Mouse (Mus musculus) liver, embryonic 13.5 days (tissue): ENCODE results near the gene 5730455P16Rik. TPM values are rescaled to one million over a fixed set of nuclear protein-coding genes. Genes with fewer than 3 reads are reported as not detected.

Experiments used
- ATAC-seq: fragments of 200-750 bp; cut with Nextera tagmentation; 2 replicates; pipeline ENCODE4 v1.8.0; 2017; ENCODE audit warnings: low read depth, mild to moderate bottlenecking, moderate number of reproducible peaks, moderate library complexity
- DNase-seq: peaks from one replicate; pipeline ENCODE4 v3.0.0; 2022
- H3K27ac ChIP-seq: fragments of 300-500 bp; sonication (generic); 2 replicates; pipeline ENCODE4 v1.5.1; 2015; ENCODE audit warnings: moderate library complexity, mild to moderate bottlenecking, inconsistent platforms
- H3K27me3 ChIP-seq: fragments of 300-500 bp; sonication (generic); 2 replicates; pipeline ENCODE4 v1.6.1; 2015; ENCODE audit warnings: mild to moderate bottlenecking, inconsistent platforms
- H3K36me3 ChIP-seq: fragments of 300-500 bp; sonication (generic); 2 replicates; pipeline ENCODE4 v1.6.1; 2015; ENCODE audit warnings: mild to moderate bottlenecking, inconsistent platforms
- H3K4me1 ChIP-seq: fragments of 300-500 bp; sonication (generic); replicated peaks from 2 replicates; pipeline ENCODE4 v1.6.1; 2015; ENCODE audit warnings: inconsistent platforms
- H3K4me2 ChIP-seq: fragments of 300-500 bp; sonication (generic); 2 replicates; pipeline ENCODE4 v1.6.1; 2015; ENCODE audit warnings: inconsistent platforms, mild to moderate bottlenecking, moderate library complexity
- H3K4me3 ChIP-seq: fragments of 300-500 bp; sonication (generic); replicated peaks from 2 replicates; pipeline ENCODE4 v1.5.1; 2015; ENCODE audit warnings: mild to moderate bottlenecking, inconsistent platforms
- H3K9ac ChIP-seq: fragments of 300-500 bp; sonication (generic); 2 replicates; pipeline ENCODE4 v1.6.1; 2015; ENCODE audit warnings: mild to moderate bottlenecking, inconsistent platforms
- H3K9me3 ChIP-seq: fragments of 300-500 bp; sonication (generic); replicated peaks from 2 replicates; pipeline ENCODE4 v1.6.1; 2016; ENCODE audit warnings: inconsistent platforms
- WGBS: fragments of 180-500 bp; shearing (Covaris S2); methylation state at CpG from one replicate; pipeline ENCODE4 v1.1.7; 2015; ENCODE audit not compliant: insufficient replicate concordance; 5-methylcytosine and 5-hydroxymethylcytosine counted together
- polyA plus RNA-seq: library from polyadenylated mRNA; unstranded; fragments of >200 nt; fragmentation: Nextera tagmentation; extraction: Ambion mirVana; gene quantifications from 2 replicates; pipeline ENCODE4 v1.2.1, GENCODE M21; 2015

5730455P16Rik gene
- polyA plus RNA-seq, 1 experiment from 2014 or later: 8.1 TPM

DNA sequence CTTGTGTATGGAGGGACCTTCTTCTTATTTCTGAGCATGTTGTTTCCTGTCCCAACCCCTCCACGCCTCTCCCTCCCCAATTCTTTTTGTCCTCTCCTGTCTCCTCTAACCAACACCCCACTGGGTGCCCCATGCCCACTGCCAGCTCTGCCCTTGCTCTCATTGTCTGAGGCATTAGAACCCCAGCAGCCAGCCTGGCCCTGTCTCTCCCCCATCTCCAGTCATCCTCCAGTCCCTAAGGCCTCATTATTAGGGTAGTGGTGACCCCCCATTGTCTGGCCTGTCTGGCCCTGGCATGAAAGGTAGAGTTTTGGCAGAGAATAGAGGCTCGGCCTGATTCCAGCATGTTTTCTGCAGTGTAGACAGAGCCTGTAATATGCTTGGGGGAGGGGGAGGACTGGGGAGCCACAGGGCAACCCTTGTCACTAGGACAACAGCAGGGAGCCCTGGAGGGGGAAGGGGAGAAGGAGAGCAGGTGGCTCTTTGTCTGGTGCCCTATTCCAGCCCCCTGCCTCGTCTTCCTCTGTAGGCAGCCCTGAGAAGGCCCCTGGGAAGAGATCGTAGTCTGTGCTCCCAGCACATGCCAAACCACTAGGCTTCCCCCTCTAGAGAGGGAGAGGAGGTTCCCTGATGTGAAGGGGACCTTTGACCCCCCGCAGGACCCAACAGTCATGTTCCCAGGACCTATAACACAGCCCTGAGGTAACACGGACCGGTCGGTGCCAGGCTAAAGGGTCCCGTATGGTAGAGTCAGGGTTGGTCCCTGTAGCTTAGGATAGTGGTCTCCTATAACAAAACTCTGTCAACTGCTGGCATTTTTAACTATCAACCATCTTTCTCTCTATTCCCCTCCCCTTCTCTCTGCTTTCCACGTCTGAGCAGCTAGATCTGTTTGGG, 61.8 kb downstream of the 5730455P16Rik start:
- no peaks in the 10 kb centered on the region for H3K36me3 ChIP-seq
- H3K4me2 ChIP-seq: no peak overlapping the region
- no peaks in the 10 kb centered on the region for H3K4me1 ChIP-seq
- no peak for DNase-seq
- no peak for ATAC-seq
- 56% methylated on average over 10 of the region's 10 CpGs for WGBS
- H3K9ac ChIP-seq: no peak overlapping the region
- no peak overlapping the region for H3K4me3 ChIP-seq
- H3K9me3 ChIP-seq: no peaks in the 10 kb centered on the region
- peaks cover 11% of the 10 kb centered on the region for H3K27me3 ChIP-seq
- no peak overlapping the region for H3K27ac ChIP-seq

DNA sequence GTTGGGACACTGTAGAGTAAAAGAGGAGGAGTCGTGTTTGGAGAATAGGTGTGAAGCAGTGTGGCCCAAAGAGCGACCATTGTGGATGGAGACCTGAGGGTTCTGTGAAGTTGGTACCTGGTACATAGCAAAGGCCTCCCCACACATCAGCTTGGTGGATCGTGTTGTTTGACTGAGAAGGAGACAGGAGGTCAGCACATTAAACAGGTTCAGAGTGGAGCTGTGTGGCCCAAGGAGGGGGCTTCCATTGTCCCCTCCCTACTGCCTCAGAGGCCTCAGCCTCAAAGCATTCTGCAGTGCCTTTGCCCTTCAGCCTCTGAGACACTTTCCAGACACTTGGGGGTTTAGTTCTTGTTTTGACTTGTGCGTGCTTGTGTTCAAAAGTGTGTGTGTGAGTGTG, 63.9 kb downstream of the 5730455P16Rik start:
- no peak overlapping the region for H3K9ac ChIP-seq
- H3K27me3 ChIP-seq: peaks cover 14% of the 10 kb centered on the region
- DNase-seq (no peak), ATAC-seq (no peak)
- no peaks in the 10 kb centered on the region for H3K9me3 ChIP-seq
- H3K27ac ChIP-seq: no peak overlapping the region
- H3K36me3 ChIP-seq: no peaks in the 10 kb centered on the region
- no peaks in the 10 kb centered on the region for H3K4me1 ChIP-seq
- no peak overlapping the region for H3K4me2 ChIP-seq
- 57% methylated on average over 4 of the region's 4 CpGs for WGBS
- H3K4me3 ChIP-seq: no peak overlapping the region

DNA sequence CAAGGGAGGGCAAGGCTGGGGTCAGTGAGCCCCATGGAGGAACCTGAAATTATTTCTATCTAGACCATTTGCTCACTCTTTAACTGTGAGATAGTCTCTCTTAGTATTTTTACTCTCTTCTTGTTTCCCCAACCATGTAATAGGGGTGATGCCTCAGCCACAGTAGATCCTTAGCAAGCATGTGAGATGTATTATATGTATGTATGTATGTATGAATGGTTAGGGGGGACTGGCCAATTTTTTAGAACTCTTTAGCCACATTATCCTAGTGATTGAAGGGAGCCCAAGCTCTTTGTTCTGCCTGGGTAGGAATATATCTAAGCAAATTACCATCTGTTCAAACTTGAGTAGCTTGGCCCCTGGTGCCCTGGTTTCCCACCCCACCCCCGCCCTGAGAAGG, 64.4 kb downstream of the 5730455P16Rik start:
- 52% methylated on average over 1 of the region's 1 CpGs for WGBS
- Histone ChIP-seq H3K9ac (no peak overlapping the region), H3K9me3 (no peaks in the 10 kb centered on the region), H3K27ac (no peak overlapping the region), H3K36me3 (no peaks in the 10 kb centered on the region), H3K4me3 (no peak overlapping the region), H3K4me2 (no peak overlapping the region), H3K27me3 (peaks cover 14% of the 10 kb centered on the region), H3K4me1 (no peaks in the 10 kb centered on the region)
- ATAC-seq (no peak), DNase-seq (no peak)

DNA sequence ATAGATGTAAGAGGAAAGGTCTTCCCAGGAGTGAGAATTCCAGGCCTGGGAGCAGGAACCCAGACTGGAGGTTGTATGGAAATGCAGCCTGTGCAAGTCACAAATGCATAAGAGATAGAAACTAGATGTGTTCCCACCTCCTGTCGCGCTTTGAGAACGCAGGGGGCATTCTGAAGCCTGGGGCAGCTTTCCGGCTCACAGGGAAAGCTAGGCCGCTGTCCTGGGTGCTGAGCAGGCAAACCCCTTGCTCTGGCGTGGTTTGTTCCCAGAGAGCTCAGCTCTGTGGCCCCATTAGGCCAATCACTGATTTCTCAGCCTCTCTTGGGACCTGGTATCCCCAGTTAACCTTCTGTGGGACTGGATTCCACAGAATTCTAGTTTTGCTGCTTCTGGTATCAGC, 65.3 kb downstream of the 5730455P16Rik start:
- Histone ChIP-seq H3K9ac (no peak overlapping the region), H3K4me1 (no peaks in the 10 kb centered on the region), H3K36me3 (no peaks in the 10 kb centered on the region), H3K4me3 (no peak overlapping the region), H3K9me3 (no peaks in the 10 kb centered on the region), H3K27me3 (peaks cover 14% of the 10 kb centered on the region), H3K4me2 (no peak overlapping the region), H3K27ac (no peak overlapping the region)
- 4% methylated on average over 6 of the region's 6 CpGs for WGBS
- ATAC-seq (no peak), DNase-seq (no peak)

- H3K4me3 ChIP-seq: no peak overlapping the region
- peaks cover 14% of the 10 kb centered on the region for H3K27me3 ChIP-seq
- ATAC-seq: no peak
- H3K4me2 ChIP-seq: no peak overlapping the region
- no peak for DNase-seq
- H3K4me1 ChIP-seq: no peaks in the 10 kb centered on the region
- H3K9me3 ChIP-seq: no peaks in the 10 kb centered on the region
- H3K9ac ChIP-seq: no peak overlapping the region
- H3K36me3 ChIP-seq: no peaks in the 10 kb centered on the region
- no peak overlapping the region for H3K27ac ChIP-seq
- 43% methylated on average over 2 of the region's 2 CpGs for WGBS
Measured at GRCm38 (mm10) chr11:80312049-80312448, 65.8 kb downstream of the 5730455P16Rik start.

GRCm38 (mm10) chr11:80311271-80311670, 66.6 kb downstream of the 5730455P16Rik start:
- no peak for ATAC-seq
- no peak overlapping the region for H3K4me2 ChIP-seq
- no peaks in the 10 kb centered on the region for H3K9me3 ChIP-seq
- no peaks in the 10 kb centered on the region for H3K4me1 ChIP-seq
- DNase-seq: no peak
- H3K27me3 ChIP-seq: peaks cover 14% of the 10 kb centered on the region
- WGBS: 61% methylated on average over 4 of the region's 4 CpGs
- no peak overlapping the region for H3K9ac ChIP-seq
- H3K36me3 ChIP-seq: no peaks in the 10 kb centered on the region
- H3K4me3 ChIP-seq: no peak overlapping the region
- no peak overlapping the region for H3K27ac ChIP-seq

Other genes starting within 250 kb of the 5730455P16Rik start
- gene Tefm, start 235.9 kb downstream of the 5730455P16Rik start, polyA plus RNA-seq: 17.7 and 20.5 TPM in 2 replicates
- gene Adap2, start 223.9 kb downstream of the 5730455P16Rik start, polyA plus RNA-seq: 3.7 and 4.0 TPM in 2 replicates
- 4.3 and 5.3 TPM in 2 replicates for gene Rnf135, start 194.2 kb downstream of the 5730455P16Rik start, polyA plus RNA-seq
- 23.9 and 29.9 TPM in 2 replicates for gene Rhot1, start 169.0 kb downstream of the 5730455P16Rik start, polyA plus RNA-seq
- gene Rhbdl3, start 77.1 kb downstream of the 5730455P16Rik start, polyA plus RNA-seq: 0.08 and 0.12 TPM in 2 replicates
- 102 and 131 TPM in 2 replicates for gene Zfp207, start 5.2 kb upstream of the 5730455P16Rik start, polyA plus RNA-seq
- 218 and 238 TPM in 2 replicates for gene Psmd11, start 50.6 kb upstream of the 5730455P16Rik start, polyA plus RNA-seq
- 0.41 TPM in 2 replicates for gene Cdk5r1, start 99.0 kb upstream of the 5730455P16Rik start, polyA plus RNA-seq